ENCODE assay signal across 27 mouse cellular contexts in genomic region chr7:112102933-112103332, GRCm38 (mm10). TPM values are rescaled to one million over a fixed set of nuclear protein-coding genes. Genes with fewer than 3 reads are reported as not detected.
DNase-seq lines count a peak whose midpoint lies in the region; ATAC-seq and TF ChIP-seq lines count a peak whose summit lies in the region.
"Had no signal": no experiment of that assay in that cellular context is flagged by ENCODE, and none has a peak within 500 bp of the region (broad histone marks: within the 10 kb centered on the region; RNA-seq: fewer than 3 reads in every experiment).

No protein-coding gene starts in this region.

- H3K36me3 ChIP-seq in intestine, embryonic 14.5 days (ENCODE audit: control insufficient read depth, insufficient read depth, low read length): peaks cover 93% of the 10 kb centered on the region
- peaks cover 78% of the 10 kb centered on the region for H3K36me3 ChIP-seq in intestine, postnatal 0 days (ENCODE audit: control insufficient read depth, insufficient read depth)
- H3K36me3 ChIP-seq in liver, embryonic 16.5 days (ENCODE audit: control insufficient read depth, insufficient read depth): peaks cover 16% of the 10 kb centered on the region
- peaks cover 20% of the 10 kb centered on the region for H3K36me3 ChIP-seq in stomach, embryonic 16.5 days (ENCODE audit: control insufficient read depth, insufficient read depth, low read length)
- peaks cover 85% of the 10 kb centered on the region for H3K36me3 ChIP-seq in midbrain, embryonic 14.5 days (ENCODE audit: control insufficient read depth, insufficient read depth, low read length)

- H3K9ac ChIP-seq in intestine, embryonic 14.5 days (ENCODE audit: low read length): no peak overlapping the region
- no peak overlapping the region for H3K9ac ChIP-seq in intestine, postnatal 0 days (ENCODE audit: low read depth, low read length)
- no peak overlapping the region for H3K9ac ChIP-seq in liver, embryonic 16.5 days (ENCODE audit: low read depth, low read length)
- no peak overlapping the region for H3K9ac ChIP-seq in stomach, embryonic 16.5 days (ENCODE audit: low read length)
- H3K9ac ChIP-seq in midbrain, embryonic 14.5 days (replicated peaks; ENCODE audit: low read length): no peak overlapping the region
- H3K9ac ChIP-seq: forebrain, embryonic 13.5 days; heart, embryonic 12.5 days; heart, embryonic 15.5 days; hindbrain, embryonic 14.5 days had no signal

- no peaks in the 10 kb centered on the region for H3K9me3 ChIP-seq in intestine, embryonic 14.5 days (ENCODE audit: control insufficient read depth, low read length)
- H3K9me3 ChIP-seq in intestine, postnatal 0 days (ENCODE audit: control insufficient read depth): no peaks in the 10 kb centered on the region
- no peaks in the 10 kb centered on the region for H3K9me3 ChIP-seq in liver, embryonic 16.5 days (replicated peaks; ENCODE audit: control insufficient read depth, low read length)
- H3K9me3 ChIP-seq in stomach, embryonic 16.5 days (replicated peaks; ENCODE audit: control insufficient read depth, low read length): no peaks in the 10 kb centered on the region
- no peaks in the 10 kb centered on the region for H3K9me3 ChIP-seq in midbrain, embryonic 14.5 days (ENCODE audit: control insufficient read depth, low read length)
- H3K9me3 ChIP-seq: forebrain, embryonic 10.5 days; forebrain, embryonic 13.5 days; heart, embryonic 12.5 days; heart, embryonic 15.5 days had no signal

- no peak overlapping the region for H3K27ac ChIP-seq in intestine, embryonic 14.5 days (ENCODE audit: low read depth)
- H3K27ac ChIP-seq in intestine, postnatal 0 days (ENCODE audit: low read depth, low read length): no peak overlapping the region
- no peak overlapping the region for H3K27ac ChIP-seq in liver, embryonic 16.5 days (ENCODE audit: low read length)
- peak overlapping the region; percentile 10; the same call in 1 of the 2 replicates for H3K27ac ChIP-seq in bone marrow macrophage, adult 2 months (ENCODE audit: insufficient read depth, low read depth, low read length)
- peak overlapping the region; percentile 41; the same call in 1 of the 2 replicates for H3K27ac ChIP-seq in stomach, embryonic 16.5 days (ENCODE audit: low read length)
- H3K27ac ChIP-seq in midbrain, embryonic 14.5 days (replicated peaks; ENCODE audit: low read depth, low read length): no peak overlapping the region
- H3K27ac ChIP-seq: forebrain, embryonic 10.5 days; forebrain, embryonic 13.5 days; gastrocnemius, adult 2 months; heart, embryonic 15.5 days; hindbrain, embryonic 14.5 days; hindbrain, postnatal 0 days had no signal

- H3K4me1 ChIP-seq in intestine, embryonic 14.5 days (replicated peaks; ENCODE audit: control insufficient read depth, insufficient read depth, low read length): no peaks in the 10 kb centered on the region
- no peaks in the 10 kb centered on the region for H3K4me1 ChIP-seq in intestine, postnatal 0 days (replicated peaks; ENCODE audit: control insufficient read depth, insufficient read depth, low read length)
- H3K4me1 ChIP-seq in liver, embryonic 16.5 days (ENCODE audit: control insufficient read depth, low read depth, low read length): no peaks in the 10 kb centered on the region
- H3K4me1 ChIP-seq in bone marrow macrophage, adult 2 months (ENCODE audit: control insufficient read depth, insufficient read depth, low read length): peaks cover 17% of the 10 kb centered on the region
- no peaks in the 10 kb centered on the region for H3K4me1 ChIP-seq in stomach, embryonic 16.5 days (ENCODE audit: control insufficient read depth, insufficient read depth, low read length)
- H3K4me1 ChIP-seq in midbrain, embryonic 14.5 days (ENCODE audit: control insufficient read depth, insufficient read depth, low read length): no peaks in the 10 kb centered on the region
- H3K4me1 ChIP-seq: forebrain, embryonic 10.5 days; forebrain, embryonic 13.5 days; heart, embryonic 15.5 days had no signal

- no peak overlapping the region for H3K4me2 ChIP-seq in intestine, embryonic 14.5 days (ENCODE audit: low read length)
- H3K4me2 ChIP-seq in intestine, postnatal 0 days (replicated peaks; ENCODE audit: low read depth): no peak overlapping the region
- H3K4me2 ChIP-seq in liver, embryonic 16.5 days (ENCODE audit: low read depth, low read length): no peak overlapping the region
- no peak overlapping the region for H3K4me2 ChIP-seq in stomach, embryonic 16.5 days (ENCODE audit: low read depth, low read length)
- H3K4me2 ChIP-seq in midbrain, embryonic 14.5 days (ENCODE audit: low read length): no peak overlapping the region
- H3K4me2 ChIP-seq: forebrain, embryonic 13.5 days; heart, embryonic 12.5 days; heart, embryonic 15.5 days; hindbrain, embryonic 14.5 days had no signal

- no peak for TF ChIP-seq CTCF in intestine, postnatal 0 days (IDR thresholded peaks at IDR 0.05; ENCODE audit: low read depth)
- TF ChIP-seq CTCF in bone marrow macrophage, adult 2 months (IDR thresholded peaks at IDR 0.05; ENCODE audit: low read depth, low read length): no peak

- no peak for TF ChIP-seq POLR2A in bone marrow macrophage, adult 2 months (IDR thresholded peaks at IDR 0.05; ENCODE audit: borderline replicate concordance, low read depth, low read length)

- no peak for ATAC-seq in intestine, embryonic 14.5 days (replicated peaks; ENCODE audit: low FRiP score, low TSS enrichment, low read depth)
- ATAC-seq in intestine, postnatal 0 days: no peak
- 0 out of 2 replicates have a peak, but pooled peaks have one; percentile 9 for ATAC-seq in liver, embryonic 16.5 days (ENCODE audit: low read depth)
- ATAC-seq in stomach, embryonic 16.5 days (ENCODE audit: insufficient read depth, low FRiP score): no peak
- ATAC-seq in midbrain, embryonic 14.5 days (ENCODE audit: low FRiP score, low TSS enrichment): no peak
- ATAC-seq: activated CD4-positive, CD25-positive, alpha-beta regulatory T cell, adult 4 months; CD4-positive, CD25-positive, alpha-beta regulatory T cell, adult 4 months; forebrain, embryonic 13.5 days; forebrain, embryonic 16.5 days; hindbrain, postnatal 0 days had no signal

- DNase-seq in intestine, embryonic 14.5 days (ENCODE audit: low spot score): peak; percentile 38
- DNase-seq in liver: no peak
- no peak for DNase-seq in midbrain, embryonic 14.5 days
- DNase-seq in left cerebral cortex, adult 11 months (ENCODE audit: low spot score): no peak
- DNase-seq: adrenal gland, adult 8-10 months; adrenal gland, postnatal 25 days; cerebellum, adult 18-20 months; cerebellum, adult 9-10 months; cerebellum, postnatal 14 days; gastrocnemius, adult 2 months; gastrocnemius, postnatal 14 days; heart, adult 18-20 months; heart, postnatal 10 days; heart, postnatal 4 days had no signal

- no peak overlapping the region for H3K4me3 ChIP-seq in intestine, embryonic 14.5 days (ENCODE audit: low read depth, low read length)
- H3K4me3 ChIP-seq in intestine, postnatal 0 days (ENCODE audit: low read depth, low read length): no peak overlapping the region
- H3K4me3 ChIP-seq in liver, embryonic 16.5 days (ENCODE audit: low read depth, low read length): no peak overlapping the region
- no peak overlapping the region for H3K4me3 ChIP-seq in bone marrow macrophage, adult 2 months (ENCODE audit: insufficient read depth, low read length)
- H3K4me3 ChIP-seq in stomach, embryonic 16.5 days (replicated peaks; ENCODE audit: low read length): no peak overlapping the region
- no peak overlapping the region for H3K4me3 ChIP-seq in midbrain, embryonic 14.5 days (replicated peaks; ENCODE audit: low read depth, low read length)
- H3K4me3 ChIP-seq: forebrain, embryonic 10.5 days; forebrain, embryonic 13.5 days; gastrocnemius, adult 2 months; heart, embryonic 12.5 days; heart, embryonic 15.5 days had no signal

- 74% methylated on average over 5 of the region's 5 CpGs for WGBS in intestine, embryonic 14.5 days
- WGBS in intestine, postnatal 0 days: 59% methylated on average over 5 of the region's 5 CpGs
- 52% methylated on average over 5 of the region's 5 CpGs for WGBS in liver, embryonic 16.5 days (ENCODE audit: insufficient replicate concordance)
- 70% methylated on average over 5 of the region's 5 CpGs for whole genome bisulfite sequencing in stomach, embryonic 16.5 days
- 95% methylated on average over 5 of the region's 5 CpGs for WGBS in midbrain, embryonic 14.5 days

- no peaks in the 10 kb centered on the region for H3K27me3 ChIP-seq in intestine, embryonic 14.5 days (replicated peaks; ENCODE audit: control insufficient read depth, insufficient read depth, low read length)
- no peaks in the 10 kb centered on the region for H3K27me3 ChIP-seq in intestine, postnatal 0 days (replicated peaks; ENCODE audit: control insufficient read depth, insufficient read depth, low read length)
- no peaks in the 10 kb centered on the region for H3K27me3 ChIP-seq in liver, embryonic 16.5 days (ENCODE audit: control insufficient read depth, insufficient read depth, low read depth, low read length)
- H3K27me3 ChIP-seq in stomach, embryonic 16.5 days (ENCODE audit: control insufficient read depth, insufficient read depth, low read length): no peaks in the 10 kb centered on the region
- H3K27me3 ChIP-seq in midbrain, embryonic 14.5 days (ENCODE audit: control insufficient read depth, insufficient read depth, low read length): no peaks in the 10 kb centered on the region
- H3K27me3 ChIP-seq: forebrain, embryonic 13.5 days; heart, embryonic 12.5 days; heart, embryonic 15.5 days had no signal

RNA-seq across cellular contexts. Expression of gene Dkk3, which starts 55.9 kb away (rescaled TPM):
- 22.9 and 27.4 TPM in 2 replicates for polyA plus RNA-seq in intestine, embryonic 14.5 days (2014; fragmentation: Nextera tagmentation; extraction: Ambion mirVana)
- 17.0 and 19.2 TPM in 2 replicates for polyA plus RNA-seq in intestine, postnatal 0 days (2015; fragmentation: Nextera tagmentation; extraction: Ambion mirVana)
- 1.9 TPM in 2 replicates for polyA plus RNA-seq in liver, embryonic 16.5 days (2015; fragmentation: Nextera tagmentation; extraction: Ambion mirVana)
- 1.3 and 2.1 TPM in 2 replicates for polyA plus RNA-seq in bone marrow macrophage, adult 2 months (2012; ENCODE audit: insufficient read depth, insufficient read length, missing spikeins)
- 45.4 and 53.6 TPM in 2 replicates for polyA plus RNA-seq in stomach, embryonic 16.5 days (2015; fragmentation: Nextera tagmentation; extraction: Ambion mirVana)
- polyA plus RNA-seq in midbrain, embryonic 14.5 days (2014; fragmentation: Nextera tagmentation; extraction: Ambion mirVana): 17.5 and 18.5 TPM in 2 replicates

Comparison
In these comparisons a context has a peak if more than half of its experiments do, and no peak if none do; other contexts are left out.
1. H3K27ac ChIP-seq: peak in bone marrow macrophage, adult 2 months (single experiment) and stomach, embryonic 16.5 days (single experiment); none in intestine, embryonic 14.5 days (single experiment), intestine, postnatal 0 days (single experiment), liver, embryonic 16.5 days (single experiment) and midbrain, embryonic 14.5 days (single experiment).